Mouse (Mus musculus) forebrain, embryonic 10.5 days (tissue): ENCODE results near the gene Mpp2. TPM values are rescaled to one million over a fixed set of nuclear protein-coding genes. Genes with fewer than 3 reads are reported as not detected.
A peak's percentile ranks its signal among the peaks of the same experiment; 100 is the strongest.

ENCODE experiments used
- DNase-seq: peaks from one replicate; pipeline ENCODE4 v3.0.0-alpha.2; 2017; ENCODE audit warnings: low spot score; ENCODE audit errors: extremely low spot score
- H3K27ac ChIP-seq: fragments of 300-500 bp; sonication (generic); 2 replicates; pipeline ENCODE4 v1.5.1; 2016; ENCODE audit warnings: mild to moderate bottlenecking
- H3K27me3 ChIP-seq: fragments of 300-500 bp; sonication (generic); 2 replicates; pipeline ENCODE4 v1.6.1; 2016; ENCODE audit warnings: mild to moderate bottlenecking; ENCODE audit not compliant: poor library complexity, severe bottlenecking
- H3K36me3 ChIP-seq: fragments of 300-500 bp; sonication (generic); replicated peaks from 2 replicates; pipeline ENCODE4 v1.6.1; 2016; ENCODE audit warnings: mild to moderate bottlenecking, moderate library complexity
- H3K4me1 ChIP-seq: fragments of 300-500 bp; sonication (generic); 2 replicates; pipeline ENCODE4 v1.6.1; 2016
- H3K4me3 ChIP-seq: fragments of 300-500 bp; sonication (generic); 2 replicates; pipeline ENCODE4 v1.5.1; 2016; ENCODE audit warnings: mild to moderate bottlenecking, moderate library complexity
- H3K9me3 ChIP-seq: fragments of 300-500 bp; sonication (generic); 2 replicates; pipeline ENCODE4 v1.6.1; 2016; ENCODE audit warnings: mild to moderate bottlenecking, moderate library complexity
- WGBS: fragments of 180-500 bp; shearing (Covaris S2); methylation state at CpG from one replicate; pipeline ENCODE4 v1.1.7; 2016; 5-methylcytosine and 5-hydroxymethylcytosine counted together
- polyA plus RNA-seq: library from polyadenylated mRNA; unstranded; fragments of >200 nt; fragmentation: Nextera tagmentation; extraction: Ambion mirVana; gene quantifications from 2 replicates; pipeline ENCODE4 v1.2.1, GENCODE M21; 2016

Mpp2 gene
- polyA plus RNA-seq, 1 experiment from 2014 or later: 15.7 TPM

GRCm38 (mm10) chr11:102096446-102096845, 8.1 kb upstream of the Mpp2 start:
- H3K36me3 ChIP-seq: no peaks in the 10 kb centered on the region
- peaks cover 20% of the 10 kb centered on the region for H3K4me1 ChIP-seq
- peak overlapping the region; percentile 47 for H3K4me3 ChIP-seq
- 77% methylated on average over 5 of the region's 5 CpGs for WGBS
- DNase-seq: no peak
- peaks cover 55% of the 10 kb centered on the region for H3K27me3 ChIP-seq
- H3K9me3 ChIP-seq: no peaks in the 10 kb centered on the region
- H3K27ac ChIP-seq: peak overlapping the region; percentile 79

- Histone ChIP-seq H3K27me3 (peaks cover 49% of the 10 kb centered on the region), H3K4me3 (no peak overlapping the region), H3K9me3 (no peaks in the 10 kb centered on the region), H3K4me1 (peaks cover 20% of the 10 kb centered on the region), H3K27ac (peak overlapping the region; percentile 79; the same call in 1 of the 2 replicates), H3K36me3 (no peaks in the 10 kb centered on the region)
- DNase-seq: no peak
- 80% methylated on average over 3 of the region's 3 CpGs for WGBS
Measured at GRCm38 (mm10) chr11:102095676-102096075, 7.4 kb upstream of the Mpp2 start.

- Histone ChIP-seq H3K27me3 (0 out of 2 replicates have a peak, but pooled peaks cover 15% of the 10 kb centered on the region), H3K36me3 (peaks cover 9% of the 10 kb centered on the region), H3K9me3 (0 out of 2 replicates have a peak, but pooled peaks cover under 1% of the 10 kb centered on the region), H3K4me3 (peak overlapping the region; percentile 79), H3K4me1 (peaks cover 52% of the 10 kb centered on the region), H3K27ac (peak overlapping the region; percentile 94)
- under 1% methylated on average over 20 of the region's 20 CpGs for WGBS
- DNase-seq: peak; percentile 86
Measured at GRCm38 (mm10) chr11:102089088-102089808, 933 bp upstream of the Mpp2 start.

- DNase-seq: peak; percentile 94
- Histone ChIP-seq H3K4me1 (peaks cover 70% of the 10 kb centered on the region), H3K27me3 (0 out of 2 replicates have a peak, but pooled peaks cover 8% of the 10 kb centered on the region), H3K4me3 (peak overlapping the region; percentile 79), H3K9me3 (peaks cover 7% of the 10 kb centered on the region; the same call in 1 of the 2 replicates), H3K36me3 (peaks cover 19% of the 10 kb centered on the region), H3K27ac (peak overlapping the region; percentile 94)
- WGBS: under 1% methylated on average over 39 of the region's 39 CpGs
Measured at GRCm38 (mm10) chr11:102087081-102087751, 1.1 kb downstream of the Mpp2 start.

GRCm38 (mm10) chr11:102086331-102086730, 2.0 kb downstream of the Mpp2 start:
- 10% methylated on average over 3 of the region's 3 CpGs for WGBS
- no peak for DNase-seq
- H3K9me3 ChIP-seq: peaks cover 7% of the 10 kb centered on the region; the same call in 1 of the 2 replicates
- peak overlapping the region; percentile 79 for H3K4me3 ChIP-seq
- peaks cover 10% of the 10 kb centered on the region for H3K27me3 ChIP-seq
- H3K27ac ChIP-seq: peak overlapping the region; percentile 94
- H3K36me3 ChIP-seq: peaks cover 19% of the 10 kb centered on the region
- H3K4me1 ChIP-seq: peaks cover 79% of the 10 kb centered on the region

GRCm38 (mm10) chr11:102084159-102084558, 4.2 kb downstream of the Mpp2 start:
- DNase-seq: no peak
- peaks cover 35% of the 10 kb centered on the region for H3K36me3 ChIP-seq
- no peak overlapping the region; the same call in 1 of the 2 replicates for H3K27ac ChIP-seq
- 19% methylated on average over 7 of the region's 7 CpGs for WGBS
- 0 out of 2 replicates have a peak overlapping the region, but pooled peaks have one; percentile 12 for H3K4me3 ChIP-seq
- H3K27me3 ChIP-seq: peaks cover 26% of the 10 kb centered on the region
- peaks cover 76% of the 10 kb centered on the region for H3K4me1 ChIP-seq
- H3K9me3 ChIP-seq: peaks cover 7% of the 10 kb centered on the region; the same call in 1 of the 2 replicates

- Histone ChIP-seq H3K4me3 (peak overlapping the region; percentile 57; the same call in 1 of the 2 replicates), H3K36me3 (peaks cover 45% of the 10 kb centered on the region), H3K27me3 (peaks cover 26% of the 10 kb centered on the region), H3K4me1 (peaks cover 67% of the 10 kb centered on the region), H3K27ac (no peak overlapping the region), H3K9me3 (peaks cover 7% of the 10 kb centered on the region; the same call in 1 of the 2 replicates)
- no peak for DNase-seq
- WGBS: 67% methylated on average over 4 of the region's 4 CpGs
Measured at GRCm38 (mm10) chr11:102083193-102083592, 5.1 kb downstream of the Mpp2 start.

- Histone ChIP-seq H3K27me3 (peaks cover 26% of the 10 kb centered on the region), H3K27ac (peak overlapping the region; percentile 75), H3K4me3 (peak overlapping the region; percentile 57), H3K9me3 (peaks cover 7% of the 10 kb centered on the region; the same call in 1 of the 2 replicates), H3K4me1 (peaks cover 61% of the 10 kb centered on the region), H3K36me3 (peaks cover 52% of the 10 kb centered on the region)
- WGBS: under 1% methylated on average over 18 of the region's 18 CpGs
- DNase-seq: peak; percentile 85
Measured at GRCm38 (mm10) chr11:102082322-102082721, 6.0 kb downstream of the Mpp2 start.

- H3K4me1 ChIP-seq: peaks cover 10% of the 10 kb centered on the region
- no peaks in the 10 kb centered on the region for H3K9me3 ChIP-seq
- 89% methylated on average over 14 of the region's 14 CpGs for WGBS
- H3K4me3 ChIP-seq: no peak overlapping the region
- peaks cover 24% of the 10 kb centered on the region for H3K27me3 ChIP-seq
- no peak overlapping the region for H3K27ac ChIP-seq
- H3K36me3 ChIP-seq: peaks cover 38% of the 10 kb centered on the region
- no peak for DNase-seq
Measured at GRCm38 (mm10) chr11:102073722-102074121, 14.6 kb downstream of the Mpp2 start.

GRCm38 (mm10) chr11:102072729-102073128, 15.6 kb downstream of the Mpp2 start:
- Histone ChIP-seq H3K4me3 (no peak overlapping the region), H3K4me1 (peaks cover 10% of the 10 kb centered on the region), H3K27me3 (peaks cover 24% of the 10 kb centered on the region), H3K27ac (no peak overlapping the region), H3K36me3 (peaks cover 28% of the 10 kb centered on the region), H3K9me3 (no peaks in the 10 kb centered on the region)
- no peak for DNase-seq
- WGBS: 86% methylated on average over 5 of the region's 5 CpGs

GRCm38 (mm10) chr11:102070426-102070825, 17.9 kb downstream of the Mpp2 start:
- H3K4me3 ChIP-seq: peak overlapping the region; percentile 9; the same call in 1 of the 2 replicates
- 3% methylated on average over 13 of the region's 13 CpGs for WGBS

GRCm38 (mm10) chr11:102069633-102070032, 18.7 kb downstream of the Mpp2 start:
- H3K9me3 ChIP-seq: no peaks in the 10 kb centered on the region
- H3K36me3 ChIP-seq: peaks cover 13% of the 10 kb centered on the region
- H3K27me3 ChIP-seq: peaks cover 24% of the 10 kb centered on the region
- no peak for DNase-seq
- 64% methylated on average over 11 of the region's 11 CpGs for WGBS
- no peak overlapping the region for H3K27ac ChIP-seq
- no peak overlapping the region for H3K4me3 ChIP-seq
- peaks cover 10% of the 10 kb centered on the region for H3K4me1 ChIP-seq

More at GRCm38 (mm10) chr11:102070426-102070825, 17.9 kb downstream of the Mpp2 start:
- no peak for DNase-seq
- Histone ChIP-seq H3K27me3 (peaks cover 24% of the 10 kb centered on the region), H3K27ac (no peak overlapping the region), H3K36me3 (peaks cover 13% of the 10 kb centered on the region), H3K9me3 (no peaks in the 10 kb centered on the region), H3K4me1 (peaks cover 10% of the 10 kb centered on the region)
